Mouse (Mus musculus): Measurements from ENCODE around the gene Bcor. TPM values are rescaled to one million over a fixed set of nuclear protein-coding genes. Genes with fewer than 3 reads are reported as not detected.

Gene Bcor
- total RNA-seq, 2 experiments from 2014 or later = 10.1 to 13.7 TPM

DNA sequence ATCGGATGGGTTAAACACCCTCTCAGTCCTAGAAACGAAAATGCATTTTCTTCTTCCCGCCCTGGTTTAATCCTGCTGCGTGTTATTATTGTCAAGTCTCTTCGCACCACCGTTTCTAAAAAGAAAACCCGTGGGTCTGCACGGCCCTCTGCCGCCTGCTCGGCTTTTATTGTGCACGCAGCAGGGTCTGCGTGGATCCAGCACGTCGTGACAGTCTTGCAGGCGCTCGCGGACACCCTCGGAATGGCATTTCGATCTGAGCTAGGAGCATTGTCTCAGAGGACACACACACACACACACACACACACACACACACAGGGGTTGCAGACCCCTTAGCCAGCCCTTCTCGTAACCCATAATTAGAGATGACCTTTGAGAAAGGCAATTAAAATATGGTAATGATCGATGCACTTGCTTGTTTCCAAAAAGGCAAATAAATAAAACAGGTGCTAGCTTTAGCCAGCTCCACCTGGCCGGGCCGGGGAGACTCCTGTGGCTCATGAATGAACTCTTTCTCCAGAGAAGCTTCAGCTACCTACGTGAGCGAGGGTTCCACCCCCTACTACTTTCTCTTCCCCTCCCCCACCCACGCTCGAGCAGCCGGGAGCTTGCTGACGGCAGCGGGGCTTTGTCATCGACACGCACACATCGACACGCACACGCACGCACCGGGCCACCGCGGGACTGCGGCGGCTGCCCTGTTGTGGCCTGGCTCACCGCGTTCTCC lies 8.7 kb downstream of the Bcor start:
- no peak for DNase-seq

GRCm38 (mm10) chrX:12150425-12150824 lies 9.7 kb downstream of the Bcor start:
- DNase-seq = no peak

DNA sequence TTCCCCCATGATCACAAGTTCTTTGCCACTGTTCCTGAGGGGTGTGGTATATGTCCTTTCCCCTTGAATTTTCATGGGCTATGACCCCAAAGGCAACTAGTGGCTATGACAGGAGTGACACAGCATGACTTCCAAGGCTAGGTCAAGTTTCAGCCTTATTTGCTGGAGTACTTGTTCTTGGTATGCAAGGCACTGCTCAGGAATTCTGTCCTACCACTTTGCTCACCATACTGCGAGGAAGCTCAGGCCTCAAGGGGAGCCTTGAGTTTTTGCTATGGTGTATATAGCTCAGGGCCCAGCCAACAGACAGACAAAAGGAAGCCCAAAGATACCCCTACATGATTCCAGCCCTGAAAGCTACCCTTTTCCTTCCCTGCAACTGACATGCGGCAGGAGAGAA lies 13.9 kb downstream of the Bcor start:
- DNase-seq = no peak

GRCm38 (mm10) chrX:12142832-12143231 lies 17.3 kb downstream of the Bcor start:
- DNase-seq = no peak

DNA sequence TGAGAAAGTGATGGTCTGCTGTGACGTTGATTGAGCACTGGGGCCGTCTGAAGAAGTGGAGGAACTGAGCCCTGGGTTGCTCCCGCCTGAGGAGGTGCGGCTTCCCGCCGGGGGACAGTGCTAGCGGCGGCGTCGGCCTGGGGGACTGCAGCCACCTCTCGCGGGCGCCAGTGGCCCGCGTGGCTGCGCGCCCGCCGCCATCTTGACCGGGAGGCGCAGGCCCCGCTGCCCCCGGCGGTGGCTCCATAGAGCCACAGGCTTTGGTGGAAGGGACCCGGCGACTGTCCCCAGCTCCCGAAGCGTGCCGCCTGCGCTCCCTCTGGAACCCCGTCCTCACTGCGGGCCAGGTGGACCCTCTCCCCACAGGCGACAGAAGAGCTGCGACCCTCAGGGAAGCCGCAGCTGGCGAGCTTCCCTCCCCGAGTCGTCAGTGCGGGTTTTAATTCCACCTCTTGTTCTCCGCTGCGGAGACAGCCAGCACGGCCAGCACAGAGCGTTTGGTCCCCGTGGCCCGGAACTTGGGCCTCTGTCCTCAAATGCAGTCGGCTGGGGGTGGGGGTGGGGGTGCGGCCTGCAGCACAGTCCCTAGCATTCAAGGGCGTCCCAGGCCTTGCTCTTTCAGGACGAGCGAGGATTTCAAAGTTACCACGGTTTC lies 19.9 kb downstream of the Bcor start:
- DNase-seq = no peak

GRCm38 (mm10) chrX:12138266-12138665 lies 21.9 kb downstream of the Bcor start:
- DNase-seq = no peak

DNA sequence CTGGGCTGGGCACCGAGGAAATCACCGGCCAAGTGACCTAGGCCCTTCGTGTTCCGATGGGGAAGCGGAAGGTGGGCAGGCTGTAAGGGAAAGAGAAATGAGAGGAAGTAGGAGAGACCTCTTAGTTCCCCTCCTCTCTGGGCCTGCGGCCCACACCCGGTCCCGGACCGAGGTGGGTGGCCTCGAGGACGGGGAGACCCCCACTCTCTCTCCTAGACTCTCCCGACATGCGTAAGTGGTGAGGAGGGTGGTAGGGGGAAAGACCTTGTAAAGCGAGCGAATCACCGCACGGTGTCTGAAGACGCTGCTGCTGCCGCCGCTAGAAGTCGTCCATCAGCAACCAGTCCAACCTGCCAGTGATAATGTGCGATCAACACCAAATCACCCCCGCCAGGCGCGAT lies 23.0 kb downstream of the Bcor start:
- no peak for DNase-seq

DNA sequence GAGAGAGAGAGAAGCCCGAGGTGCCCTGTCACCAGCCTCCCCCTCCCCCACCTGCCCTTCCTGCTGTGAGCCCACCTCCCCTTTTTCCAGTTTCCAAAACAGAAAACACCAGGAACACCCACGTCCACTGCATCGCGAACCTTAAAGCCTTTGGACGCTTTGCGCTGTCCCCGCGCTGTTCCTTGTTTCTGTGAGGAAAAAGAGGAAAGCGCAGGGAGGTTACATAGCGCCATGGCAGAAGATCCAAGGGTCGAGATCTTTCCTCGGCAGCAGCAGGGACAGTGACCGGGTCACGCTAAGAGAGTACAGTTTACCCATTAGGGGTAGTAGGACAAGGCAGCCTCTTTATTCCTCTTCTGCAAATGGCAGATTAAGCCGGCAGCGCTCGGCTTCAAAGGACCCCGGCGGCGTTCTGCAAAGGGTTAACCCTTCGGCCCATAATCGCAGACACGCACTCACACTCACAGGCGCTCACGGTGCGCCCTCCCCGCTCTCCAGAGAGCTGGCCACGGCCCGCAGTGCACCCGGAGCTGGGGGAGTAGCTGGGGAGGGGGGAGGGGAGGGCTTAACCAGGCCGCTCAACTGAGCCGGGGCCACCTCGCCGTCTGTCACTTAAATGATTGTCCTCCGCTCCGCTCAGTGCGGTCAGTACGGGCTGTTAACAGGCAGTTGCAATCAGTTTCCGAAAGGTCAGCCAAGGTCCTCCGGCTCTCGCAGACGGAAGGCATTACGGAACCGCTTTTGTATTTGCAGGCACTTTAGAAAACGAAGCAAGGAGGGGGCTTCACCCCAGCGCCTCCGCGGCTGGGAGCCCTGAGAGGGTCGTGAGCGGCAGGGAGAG lies 23.7 kb downstream of the Bcor start:
- DNase-seq = peak; percentile 55

GRCm38 (mm10) chrX:12135121-12136111 lies 24.7 kb downstream of the Bcor start:
- DNase-seq = peak; percentile 77

- DNase-seq = peak; percentile 76
These were observed 25.6 kb downstream of the Bcor start for GRCm38 (mm10) chrX:12134541-12134940.

GRCm38 (mm10) chrX:12133836-12134431 lies 26.2 kb downstream of the Bcor start:
- DNase-seq = no peak

- peak; percentile 74 for DNase-seq
These were observed 26.8 kb downstream of the Bcor start for GRCm38 (mm10) chrX:12133178-12133835.

- no peak for DNase-seq
These were observed 27.5 kb downstream of the Bcor start for GRCm38 (mm10) chrX:12132541-12133177.

DNA sequence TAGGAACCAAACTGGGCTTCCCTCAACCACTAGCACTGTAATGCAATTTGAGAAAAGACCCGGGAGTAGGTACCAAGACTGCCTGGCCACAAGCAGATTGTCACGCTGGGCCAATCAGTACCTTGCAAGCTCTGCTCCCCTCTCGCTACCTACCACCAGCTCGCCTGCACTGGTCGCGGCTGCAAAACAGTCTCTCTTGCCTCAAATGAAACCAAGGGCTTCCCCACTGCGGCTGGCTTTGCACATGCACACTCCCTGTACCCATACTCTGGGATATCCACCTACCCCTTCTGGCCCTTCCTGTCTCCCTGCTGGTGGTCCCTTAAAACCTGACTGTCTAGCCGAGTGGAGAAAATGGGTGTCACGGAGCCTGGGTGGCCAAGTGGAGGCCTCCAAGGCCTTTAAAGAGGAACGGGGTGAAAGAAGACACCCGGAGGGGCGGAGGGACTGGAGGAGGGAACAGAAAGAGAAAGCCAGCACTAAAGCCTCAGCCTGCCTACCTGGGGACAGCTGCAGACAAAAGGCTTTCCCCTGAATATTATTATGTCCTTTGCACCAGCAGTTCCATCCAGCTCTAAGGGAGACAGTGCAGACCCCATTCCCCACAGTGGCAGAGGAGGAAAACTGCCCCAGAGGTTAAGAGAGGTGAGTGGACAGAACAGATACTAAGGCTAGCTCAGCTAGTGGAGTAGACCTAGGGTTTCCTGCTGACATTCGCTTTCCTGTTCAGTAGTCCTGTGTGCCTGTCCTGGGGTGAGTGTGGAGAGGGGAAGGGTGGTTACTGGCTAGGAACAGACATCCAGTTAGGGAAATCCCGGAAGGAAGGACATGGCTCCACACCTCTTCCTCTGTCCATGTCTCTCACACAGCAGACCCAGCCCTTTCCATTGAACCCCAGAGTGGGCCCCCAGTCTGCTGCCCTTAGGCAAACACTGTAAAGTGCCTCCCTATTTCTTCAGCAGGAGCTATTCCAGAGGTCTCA lies 30.0 kb downstream of the Bcor start:
- DNase-seq = no peak

GRCm38 (mm10) chrX:12129230-12129629 lies 30.9 kb downstream of the Bcor start:
- DNase-seq = peak; percentile 66

DNA sequence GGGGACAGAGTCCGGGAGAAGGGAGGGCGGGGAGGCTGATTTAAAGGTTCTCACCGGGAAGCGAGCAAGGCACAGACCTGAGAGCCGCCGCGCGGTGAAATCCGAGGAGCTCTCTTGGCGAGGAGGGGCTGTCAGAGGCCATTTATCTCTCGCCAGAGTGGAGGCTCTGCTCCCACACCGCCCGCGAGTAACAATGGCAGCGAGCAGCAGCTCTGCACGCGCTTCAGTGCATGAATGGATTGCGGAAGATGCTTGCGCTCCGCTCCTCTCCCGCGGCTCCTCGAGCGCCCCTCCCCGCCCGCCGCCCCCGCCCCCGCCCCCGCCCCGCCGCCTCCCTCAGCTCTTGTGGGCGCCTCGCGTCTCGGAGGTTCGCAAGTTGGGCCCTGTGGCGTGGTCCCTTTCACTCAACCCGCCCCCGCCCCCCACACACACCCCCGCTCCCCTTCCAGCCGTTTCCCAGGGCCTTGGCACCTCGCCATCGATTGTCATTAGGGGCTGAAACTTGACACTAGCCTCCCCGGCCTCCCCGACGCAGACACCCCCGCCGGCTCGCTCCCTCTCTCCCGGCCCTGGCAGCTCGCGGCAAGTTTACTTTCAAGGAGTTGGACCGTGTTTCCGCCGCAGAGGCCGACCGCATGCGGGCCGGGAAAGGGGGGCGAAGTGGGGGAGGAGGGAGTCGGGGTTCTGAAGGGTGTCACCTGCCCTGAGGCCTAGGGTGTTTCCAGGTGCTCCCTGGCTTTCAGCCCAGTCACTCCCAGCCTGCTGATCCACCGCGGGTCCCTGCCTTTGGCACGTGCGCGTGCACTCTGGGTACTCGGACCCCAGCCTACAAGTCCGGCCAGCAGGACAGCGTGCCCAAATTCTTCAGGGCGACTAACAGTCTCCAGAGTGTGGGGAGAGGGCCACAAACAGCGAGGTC lies 31.7 kb downstream of the Bcor start:
- peak; percentile 49 for DNase-seq

DNA sequence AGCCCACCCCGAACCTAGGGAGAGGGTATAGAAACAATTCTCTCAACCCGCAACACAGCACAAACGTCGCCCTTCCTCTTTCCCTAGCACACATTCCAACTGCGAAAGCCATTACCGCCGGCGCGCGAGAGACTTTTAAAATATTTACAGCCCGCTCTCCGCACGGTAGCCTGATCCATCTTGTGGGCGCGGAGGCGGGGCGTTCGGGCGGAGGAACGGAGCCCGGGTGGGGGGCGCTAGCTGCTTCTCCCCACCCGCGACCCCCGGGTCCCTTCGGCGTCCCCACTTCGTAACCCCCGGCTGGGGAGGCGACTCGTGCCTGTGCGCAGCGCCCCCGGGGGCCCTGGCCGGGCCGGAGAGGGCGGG lies 32.4 kb downstream of the Bcor start:
- no peak for DNase-seq

- DNase-seq = no peak
These were observed 33.0 kb downstream of the Bcor start for GRCm38 (mm10) chrX:12127106-12127670.

All from gastrocnemius, postnatal 25 days (tissue).